Mouse (Mus musculus) fat pad, adult 2 months (tissue): ENCODE data around the gene Ankmy1.

ENCODE experiments used
- DNase-seq: peaks from one replicate; pipeline ENCODE4 v3.0.0-alpha.2; 2011; ENCODE audit warnings: low read depth, low spot score; ENCODE audit errors: extremely low read depth

The Ankmy1 gene

GRCm38 (mm10) chr1:92902786-92903185, at the start of gene Ankmy1:
Gene Ankmy1, minus strand, starts transcription at chr1:92902906.
- DNase-seq, result no peak

- no peak for DNase-seq
Observed at GRCm38 (mm10) chr1:92950607-92951006, 47.9 kb upstream of the Ankmy1 start, which contains the start of gene Gpr35. Gene Gpr35, plus strand, starts transcription at chr1:92950865.

GRCm38 (mm10) chr1:92949426-92949825, 46.7 kb upstream of the Ankmy1 start:
- DNase-seq, result no peak

- no peak for DNase-seq
Observed at GRCm38 (mm10) chr1:92947966-92948365, 45.3 kb upstream of the Ankmy1 start.

GRCm38 (mm10) chr1:92943219-92943989, 40.7 kb upstream of the Ankmy1 start:
- no peak for DNase-seq

GRCm38 (mm10) chr1:92939746-92940145, 37.0 kb upstream of the Ankmy1 start:
- no peak for DNase-seq

GRCm38 (mm10) chr1:92937797-92938196, 35.1 kb upstream of the Ankmy1 start:
- DNase-seq, result no peak

GRCm38 (mm10) chr1:92936467-92936866, 33.8 kb upstream of the Ankmy1 start:
- no peak for DNase-seq

GRCm38 (mm10) chr1:92935977-92936376, 33.3 kb upstream of the Ankmy1 start:
- DNase-seq, result no peak

GRCm38 (mm10) chr1:92935054-92935962, 32.6 kb upstream of the Ankmy1 start:
- no peak for DNase-seq

- peak; percentile 88 for DNase-seq
Observed at GRCm38 (mm10) chr1:92934182-92934827, 31.6 kb upstream of the Ankmy1 start, which contains the start of gene Capn10. Gene Capn10, plus strand, starts transcription at chr1:92934376.

- DNase-seq, result no peak
Observed at GRCm38 (mm10) chr1:92933611-92934010, 30.9 kb upstream of the Ankmy1 start.

GRCm38 (mm10) chr1:92930171-92930706, 27.5 kb upstream of the Ankmy1 start:
- DNase-seq, result peak; percentile 96

- no peak for DNase-seq
Observed at GRCm38 (mm10) chr1:92921496-92921895, 18.8 kb upstream of the Ankmy1 start.

- DNase-seq, result no peak
Observed at GRCm38 (mm10) chr1:92920474-92921200, 17.9 kb upstream of the Ankmy1 start.

GRCm38 (mm10) chr1:92919775-92920174, 17.1 kb upstream of the Ankmy1 start:
- DNase-seq, result no peak

- no peak for DNase-seq
Observed at GRCm38 (mm10) chr1:92919151-92919550, 16.4 kb upstream of the Ankmy1 start.

- DNase-seq, result no peak
Observed at GRCm38 (mm10) chr1:92916725-92917124, 14.0 kb upstream of the Ankmy1 start.

- no peak for DNase-seq
Observed at GRCm38 (mm10) chr1:92914993-92915392, 12.3 kb upstream of the Ankmy1 start.

- no peak for DNase-seq
Observed at GRCm38 (mm10) chr1:92914239-92914638, 11.5 kb upstream of the Ankmy1 start.
